Comparison of ENCODE assay signal across 1 mouse cellular context in the genomic region with DNA sequence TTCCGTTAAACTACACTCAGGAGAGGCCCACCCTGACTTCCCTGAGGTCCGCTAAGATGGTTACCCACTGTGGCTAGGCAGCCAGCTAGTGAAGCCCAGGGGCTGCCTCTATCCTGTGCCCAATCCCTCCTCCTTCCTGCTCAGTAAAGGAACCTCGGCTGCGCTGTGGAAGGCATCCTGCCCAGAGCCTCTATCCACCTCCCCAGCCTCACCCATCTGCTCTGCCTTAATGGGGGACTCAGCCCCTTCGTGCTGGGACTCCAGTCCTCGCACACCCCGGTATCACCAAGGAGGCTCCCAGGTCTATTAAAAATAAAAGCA.
TF ChIP-seq lines count a peak whose summit lies in the region.

No protein-coding gene starts in this region.

TF ChIP-seq in MEL, 35 proteins besides CTCF, POLR2A, EP300 and RAD21:
- TF ChIP-seq SIN3A (IDR thresholded peaks at IDR 0.05; ENCODE audit: low read length) (peak; percentile 18; the same call in 1 of the 2 replicates), CHD2 (IDR thresholded peaks at IDR 0.05; ENCODE audit: low read length) (no peak), CHD1 (IDR thresholded peaks at IDR 0.05; ENCODE audit: low read depth, low read length) (no peak), ZMIZ1 (IDR thresholded peaks at IDR 0.05; ENCODE audit: low read depth, low read length) (0 out of 2 replicates have a peak, but pooled peaks have one; percentile 22), MXI1 (IDR thresholded peaks at IDR 0.05; ENCODE audit: low read depth, low read length) (peak; percentile 55; the same call in 1 of the 2 replicates), UBTF (IDR thresholded peaks at IDR 0.05; ENCODE audit: borderline replicate concordance, insufficient read depth, low read depth, low read length) (0 out of 2 replicates have a peak, but pooled peaks have one; percentile 82)
